8 mouse cellular contexts compared by ENCODE assay signal in the genomic region with DNA sequence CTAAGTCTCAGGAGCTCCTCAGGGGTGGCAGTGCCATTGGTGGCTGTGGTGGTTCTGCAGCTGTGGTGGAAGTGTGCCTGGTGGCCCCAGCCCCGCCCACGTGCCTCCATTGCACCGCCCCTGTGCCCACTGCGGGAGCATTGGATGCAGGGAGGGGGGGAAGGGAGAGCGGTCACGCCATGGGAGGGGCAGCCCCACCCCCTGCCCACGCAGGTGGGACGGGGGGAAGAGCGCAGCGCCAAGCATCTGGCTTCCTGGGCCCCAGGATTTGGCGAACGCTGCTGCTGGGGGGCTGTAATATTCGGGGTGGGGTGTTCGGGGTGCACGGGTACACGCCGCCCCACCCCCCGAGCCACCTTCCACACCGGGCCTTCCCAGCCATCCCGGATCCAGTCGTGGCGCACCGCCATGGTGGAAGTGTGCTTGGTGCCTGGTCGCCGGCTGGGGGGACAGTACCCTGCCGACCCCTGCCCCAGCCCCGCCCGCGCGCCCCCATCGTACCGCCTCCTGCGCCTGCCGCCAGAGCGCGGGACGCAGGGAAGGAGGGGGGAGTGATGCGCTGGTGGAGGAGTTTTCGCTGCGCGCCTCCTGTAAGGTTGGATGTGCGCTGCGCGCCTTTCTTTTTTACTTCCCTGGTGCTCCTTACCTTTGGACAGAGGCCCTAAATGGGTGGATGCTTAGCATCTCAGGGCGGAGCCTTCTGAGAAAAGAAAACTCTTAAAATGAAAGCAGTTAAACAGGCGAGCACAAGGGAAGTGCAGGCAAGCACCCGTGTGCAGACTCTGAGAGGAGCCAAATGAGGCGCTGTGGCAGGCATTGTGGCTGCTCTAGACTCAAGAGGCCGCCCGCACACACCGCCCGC. TPM values are rescaled to one million over a fixed set of nuclear protein-coding genes. Genes with fewer than 3 reads are reported as not detected.
DNase-seq lines count a peak whose midpoint lies in the region; ATAC-seq lines count a peak whose summit lies in the region.

No protein-coding gene starts in this region.

- H3K4me3 ChIP-seq in forebrain, embryonic 16.5 days (replicated peaks; ENCODE audit: low read length) = peak overlapping the region; percentile 76
- peak overlapping the region; percentile 52 for H3K4me3 ChIP-seq in midbrain, embryonic 11.5 days (ENCODE audit: low read depth, low read length)
- peak overlapping the region; percentile 73 for H3K4me3 ChIP-seq in stomach, embryonic 16.5 days (replicated peaks; ENCODE audit: low read length)

- peak overlapping the region; percentile 91 for H3K27ac ChIP-seq in forebrain, embryonic 16.5 days (ENCODE audit: low read length)
- H3K27ac ChIP-seq in midbrain, embryonic 11.5 days (ENCODE audit: low read depth, low read length) = peak overlapping the region; percentile 51
- peak overlapping the region; percentile 71 for H3K27ac ChIP-seq in stomach, embryonic 16.5 days (ENCODE audit: low read length)

- peak; percentile 94 for ATAC-seq in forebrain, embryonic 16.5 days
- peak; percentile 89 for ATAC-seq in midbrain, embryonic 11.5 days (ENCODE audit: low FRiP score)
- ATAC-seq in stomach, embryonic 16.5 days (ENCODE audit: insufficient read depth, low FRiP score) = peak; percentile 93

- H3K9ac ChIP-seq in forebrain, embryonic 16.5 days (replicated peaks; ENCODE audit: low read depth, low read length) = peak overlapping the region; percentile 92
- H3K9ac ChIP-seq in midbrain, embryonic 11.5 days (ENCODE audit: low read length) = peak overlapping the region; percentile 60
- H3K9ac ChIP-seq in stomach, embryonic 16.5 days (ENCODE audit: low read length) = peak overlapping the region; percentile 71

- WGBS in forebrain, embryonic 16.5 days = 3% methylated on average over 51 of the region's 52 CpGs
- 5% methylated on average over 52 of the region's 52 CpGs for WGBS in large intestine, adult 2 months
- 2% methylated on average over 52 of the region's 52 CpGs for WGBS in midbrain, embryonic 11.5 days
- under 1% methylated on average over 50 of the region's 52 CpGs for WGBS in stomach, embryonic 16.5 days

- H3K9me3 ChIP-seq in forebrain, embryonic 16.5 days (ENCODE audit: control insufficient read depth, low read length) = no peaks in the 10 kb centered on the region
- no peaks in the 10 kb centered on the region for H3K9me3 ChIP-seq in midbrain, embryonic 11.5 days (ENCODE audit: control insufficient read depth, low read length)
- no peaks in the 10 kb centered on the region for H3K9me3 ChIP-seq in stomach, embryonic 16.5 days (replicated peaks; ENCODE audit: control insufficient read depth, low read length)

- peak; percentile 4 to 34 for DNase-seq in cerebellum, adult 18-20 months
- no peak for DNase-seq in cerebellum, adult 11 months
- peak; percentile 11 for DNase-seq in urinary bladder, postnatal 14 days (ENCODE audit: low spot score)
- DNase-seq in urinary bladder, postnatal 10 days (ENCODE audit: low spot score) = no peak
- DNase-seq in large intestine, adult 2 months (ENCODE audit: low read depth, low spot score) = peak; percentile 67
- peak; percentile 95 for DNase-seq in midbrain, embryonic 11.5 days (ENCODE audit: low spot score, missing footprints)

- peaks cover 2% of the 10 kb centered on the region; the same call in 1 of the 2 replicates for H3K4me1 ChIP-seq in forebrain, embryonic 16.5 days (replicated peaks; ENCODE audit: control insufficient read depth, insufficient read depth, low read length)
- H3K4me1 ChIP-seq in midbrain, embryonic 11.5 days (ENCODE audit: control insufficient read depth, insufficient read depth, low read length) = no peaks in the 10 kb centered on the region
- no peaks in the 10 kb centered on the region for H3K4me1 ChIP-seq in stomach, embryonic 16.5 days (ENCODE audit: control insufficient read depth, insufficient read depth, low read length)

- no peaks in the 10 kb centered on the region for H3K27me3 ChIP-seq in forebrain, embryonic 16.5 days (replicated peaks; ENCODE audit: control insufficient read depth, insufficient read depth, low read length)
- no peaks in the 10 kb centered on the region for H3K27me3 ChIP-seq in midbrain, embryonic 11.5 days (ENCODE audit: control insufficient read depth, insufficient read depth, low read length)
- H3K27me3 ChIP-seq in stomach, embryonic 16.5 days (ENCODE audit: control insufficient read depth, insufficient read depth, low read length) = no peaks in the 10 kb centered on the region

- H3K4me2 ChIP-seq in forebrain, embryonic 16.5 days (ENCODE audit: low read length) = peak overlapping the region; percentile 84
- peak overlapping the region; percentile 60 for H3K4me2 ChIP-seq in midbrain, embryonic 11.5 days
- H3K4me2 ChIP-seq in stomach, embryonic 16.5 days (ENCODE audit: low read depth, low read length) = peak overlapping the region; percentile 71

- no peaks in the 10 kb centered on the region for H3K36me3 ChIP-seq in forebrain, embryonic 16.5 days (ENCODE audit: control insufficient read depth, insufficient read depth)
- no peaks in the 10 kb centered on the region for H3K36me3 ChIP-seq in midbrain, embryonic 11.5 days (ENCODE audit: control insufficient read depth, insufficient read depth, low read length)
- no peaks in the 10 kb centered on the region for H3K36me3 ChIP-seq in stomach, embryonic 16.5 days (ENCODE audit: control insufficient read depth, insufficient read depth, low read length)

RNA-seq across cellular contexts. Expression of a gene that starts 31.4 kb away (rescaled TPM):
- not detected in 2 replicates for polyA plus RNA-seq in forebrain, embryonic 16.5 days (2015; fragmentation: Nextera tagmentation; extraction: Ambion mirVana)
- not detected in 2 replicates for polyA plus RNA-seq in large intestine, adult 2 months (2012; rRNA removed)
- not detected in 2 replicates for polyA plus RNA-seq in midbrain, embryonic 11.5 days (2014; fragmentation: Nextera tagmentation; extraction: Ambion mirVana)
- not detected in 2 replicates for polyA plus RNA-seq in stomach, embryonic 16.5 days (2015; fragmentation: Nextera tagmentation; extraction: Ambion mirVana)

Comparison
In these comparisons a context has a peak if more than half of its experiments do, and no peak if none do; other contexts are left out.
1. DNase-seq: peak in cerebellum, adult 18-20 months (2 of 2), urinary bladder, postnatal 14 days (single experiment), large intestine, adult 2 months (single experiment) and midbrain, embryonic 11.5 days (single experiment); none in cerebellum, adult 11 months (single experiment) and urinary bladder, postnatal 10 days (single experiment).
2. Peak in every context shown above with its lines, with median percentiles within 50 percentile points of each other: ATAC-seq, H3K27ac ChIP-seq, H3K4me2 ChIP-seq, H3K4me3 ChIP-seq and H3K9ac ChIP-seq.